Mouse (Mus musculus): Measurements from ENCODE around the gene Rab3b.

DNA sequence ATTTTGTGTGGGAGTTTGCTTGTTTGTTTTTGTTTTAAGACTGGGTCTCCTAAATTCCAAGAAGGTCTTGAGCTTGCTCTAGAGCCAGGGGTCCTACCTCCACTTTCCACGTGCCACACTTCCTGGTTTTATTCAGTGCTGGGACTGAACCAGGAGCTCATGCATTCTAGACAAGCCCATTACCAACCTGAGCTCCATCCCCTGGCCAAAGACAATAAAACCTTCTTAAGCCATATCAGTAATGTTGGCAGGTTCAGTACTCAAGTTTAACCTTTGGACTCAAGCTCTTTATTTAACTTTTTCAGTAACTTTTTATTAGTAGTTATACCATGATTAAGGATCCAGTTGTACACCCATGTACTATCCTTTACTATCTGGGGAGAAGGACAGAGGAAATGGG, 54.3 kb downstream of the Rab3b start:
- TF ChIP-seq POLR2A (IDR thresholded peaks at IDR 0.05; ENCODE audit: insufficient read length, low read depth): no peak
- TF ChIP-seq POLR2AphosphoS2 (IDR thresholded peaks at IDR 0.05; ENCODE audit: insufficient read length, low read depth): no peak
- no peak for TF ChIP-seq MAX (IDR thresholded peaks at IDR 0.05; ENCODE audit: low read depth)
- TF ChIP-seq MYOG (IDR thresholded peaks at IDR 0.05; ENCODE audit: control insufficient read depth in 1 of 3, insufficient read depth in 1 of 3, insufficient read length in 2 of 3, low read depth in 2 of 3): no peak
